Mouse (Mus musculus): ENCODE measurements around the gene Sept9. TPM values are rescaled to one million over a fixed set of nuclear protein-coding genes. Genes with fewer than 3 reads are reported as not detected.
A peak's percentile ranks its signal among the peaks of the same experiment; 100 is the strongest.

Sept9 gene
- polyA plus RNA-seq, 1 experiment from 2014 or later, result 111 TPM

GRCm38 (mm10) chr11:117401583-117402367 is 202.3 kb downstream of the Sept9 start:
- DNase-seq (ENCODE audit: low spot score), result no peak
- Histone ChIP-seq H3K4me3 (ENCODE audit: low read depth, low read length) (no peak overlapping the region), H3K9me3 (ENCODE audit: control insufficient read depth, low read length) (no peaks in the 10 kb centered on the region), H3K36me3 (ENCODE audit: control insufficient read depth, insufficient read depth, low read length) (no peaks in the 10 kb centered on the region), H3K4me2 (no peak overlapping the region), H3K27ac (ENCODE audit: low read depth, low read length) (no peak overlapping the region), H3K27me3 (replicated peaks; ENCODE audit: control insufficient read depth, insufficient read depth, low read length) (peaks cover 68% of the 10 kb centered on the region), H3K9ac (ENCODE audit: low read depth, low read length) (no peak overlapping the region), H3K4me1 (replicated peaks; ENCODE audit: control insufficient read depth, insufficient read depth, low read length) (peaks cover under 1% of the 10 kb centered on the region; the same call in 1 of the 2 replicates)
- 72% methylated on average over 10 of the region's 10 CpGs for WGBS
- no peak for ATAC-seq (replicated peaks; ENCODE audit: low FRiP score)

GRCm38 (mm10) chr11:117402550-117402949 is 203.1 kb downstream of the Sept9 start:
- 71% methylated on average over 11 of the region's 11 CpGs for WGBS
- H3K4me2 ChIP-seq, result no peak overlapping the region
- no peaks in the 10 kb centered on the region for H3K9me3 ChIP-seq (ENCODE audit: control insufficient read depth, low read length)
- no peak overlapping the region for H3K4me3 ChIP-seq (ENCODE audit: low read depth, low read length)
- no peak overlapping the region for H3K27ac ChIP-seq (ENCODE audit: low read depth, low read length)
- peaks cover 67% of the 10 kb centered on the region for H3K27me3 ChIP-seq (replicated peaks; ENCODE audit: control insufficient read depth, insufficient read depth, low read length)
- no peaks in the 10 kb centered on the region for H3K36me3 ChIP-seq (ENCODE audit: control insufficient read depth, insufficient read depth, low read length)
- H3K4me1 ChIP-seq (replicated peaks; ENCODE audit: control insufficient read depth, insufficient read depth, low read length), result peaks cover 8% of the 10 kb centered on the region
- H3K9ac ChIP-seq (ENCODE audit: low read depth, low read length), result no peak overlapping the region
- DNase-seq (ENCODE audit: low spot score), result no peak
- no peak for ATAC-seq (replicated peaks; ENCODE audit: low FRiP score)

- no peak overlapping the region for H3K4me2 ChIP-seq
- H3K9me3 ChIP-seq (ENCODE audit: control insufficient read depth, low read length), result no peaks in the 10 kb centered on the region
- H3K9ac ChIP-seq (ENCODE audit: low read depth, low read length), result no peak overlapping the region
- 67% methylated on average over 6 of the region's 6 CpGs for WGBS
- no peak for ATAC-seq (replicated peaks; ENCODE audit: low FRiP score)
- H3K4me3 ChIP-seq (ENCODE audit: low read depth, low read length), result no peak overlapping the region
- H3K36me3 ChIP-seq (ENCODE audit: control insufficient read depth, insufficient read depth, low read length), result no peaks in the 10 kb centered on the region
- H3K27ac ChIP-seq (ENCODE audit: low read depth, low read length), result no peak overlapping the region
- no peak for DNase-seq (ENCODE audit: low spot score)
- peaks cover 65% of the 10 kb centered on the region for H3K27me3 ChIP-seq (replicated peaks; ENCODE audit: control insufficient read depth, insufficient read depth, low read length)
- H3K4me1 ChIP-seq (replicated peaks; ENCODE audit: control insufficient read depth, insufficient read depth, low read length), result peaks cover 10% of the 10 kb centered on the region
Observed at GRCm38 (mm10) chr11:117403073-117403472, 203.6 kb downstream of the Sept9 start.

- H3K27me3 ChIP-seq (replicated peaks; ENCODE audit: control insufficient read depth, insufficient read depth, low read length), result peaks cover 63% of the 10 kb centered on the region
- 44% methylated on average over 7 of the region's 7 CpGs for WGBS
- H3K4me1 ChIP-seq (replicated peaks; ENCODE audit: control insufficient read depth, insufficient read depth, low read length), result peaks cover 14% of the 10 kb centered on the region
- no peak overlapping the region for H3K9ac ChIP-seq (ENCODE audit: low read depth, low read length)
- H3K36me3 ChIP-seq (ENCODE audit: control insufficient read depth, insufficient read depth, low read length), result no peaks in the 10 kb centered on the region
- no peak overlapping the region for H3K4me3 ChIP-seq (ENCODE audit: low read depth, low read length)
- no peak overlapping the region for H3K4me2 ChIP-seq
- ATAC-seq (replicated peaks; ENCODE audit: low FRiP score) (no peak), DNase-seq (ENCODE audit: low spot score) (no peak)
- H3K27ac ChIP-seq (ENCODE audit: low read depth, low read length), result no peak overlapping the region
- no peaks in the 10 kb centered on the region for H3K9me3 ChIP-seq (ENCODE audit: control insufficient read depth, low read length)
Observed at GRCm38 (mm10) chr11:117403781-117404180, 204.3 kb downstream of the Sept9 start.

- DNase-seq (ENCODE audit: low spot score) (no peak), ATAC-seq (replicated peaks; ENCODE audit: low FRiP score) (no peak)
- no peak overlapping the region for H3K4me3 ChIP-seq (ENCODE audit: low read depth, low read length)
- no peaks in the 10 kb centered on the region for H3K9me3 ChIP-seq (ENCODE audit: control insufficient read depth, low read length)
- no peaks in the 10 kb centered on the region for H3K36me3 ChIP-seq (ENCODE audit: control insufficient read depth, insufficient read depth, low read length)
- peaks cover 70% of the 10 kb centered on the region for H3K27me3 ChIP-seq (replicated peaks; ENCODE audit: control insufficient read depth, insufficient read depth, low read length)
- H3K27ac ChIP-seq (ENCODE audit: low read depth, low read length), result no peak overlapping the region
- H3K4me1 ChIP-seq (replicated peaks; ENCODE audit: control insufficient read depth, insufficient read depth, low read length), result peaks cover 14% of the 10 kb centered on the region
- WGBS, result 67% methylated on average over 1 of the region's 1 CpGs
- H3K4me2 ChIP-seq, result no peak overlapping the region
- H3K9ac ChIP-seq (ENCODE audit: low read depth, low read length), result no peak overlapping the region
Observed at GRCm38 (mm10) chr11:117406711-117407110, 207.2 kb downstream of the Sept9 start.

- 21% methylated on average over 4 of the region's 4 CpGs for WGBS
- Histone ChIP-seq H3K27me3 (replicated peaks; ENCODE audit: control insufficient read depth, insufficient read depth, low read length) (peaks cover 73% of the 10 kb centered on the region), H3K36me3 (ENCODE audit: control insufficient read depth, insufficient read depth, low read length) (no peaks in the 10 kb centered on the region), H3K9ac (ENCODE audit: low read depth, low read length) (no peak overlapping the region), H3K9me3 (ENCODE audit: control insufficient read depth, low read length) (no peaks in the 10 kb centered on the region), H3K4me2 (peak overlapping the region; percentile 58), H3K4me1 (replicated peaks; ENCODE audit: control insufficient read depth, insufficient read depth, low read length) (peaks cover 14% of the 10 kb centered on the region), H3K4me3 (ENCODE audit: low read depth, low read length) (no peak overlapping the region), H3K27ac (ENCODE audit: low read depth, low read length) (no peak overlapping the region)
- no peak for DNase-seq (ENCODE audit: low spot score)
- ATAC-seq (replicated peaks; ENCODE audit: low FRiP score), result no peak
Observed at GRCm38 (mm10) chr11:117407196-117407595, 207.7 kb downstream of the Sept9 start.

GRCm38 (mm10) chr11:117407651-117408441 is 208.4 kb downstream of the Sept9 start:
- H3K9ac ChIP-seq (ENCODE audit: low read depth, low read length), result no peak overlapping the region
- H3K4me1 ChIP-seq (replicated peaks; ENCODE audit: control insufficient read depth, insufficient read depth, low read length), result peaks cover 14% of the 10 kb centered on the region
- peaks cover 78% of the 10 kb centered on the region for H3K27me3 ChIP-seq (replicated peaks; ENCODE audit: control insufficient read depth, insufficient read depth, low read length)
- no peaks in the 10 kb centered on the region for H3K36me3 ChIP-seq (ENCODE audit: control insufficient read depth, insufficient read depth, low read length)
- H3K27ac ChIP-seq (ENCODE audit: low read depth, low read length), result no peak overlapping the region
- H3K4me3 ChIP-seq (ENCODE audit: low read depth, low read length), result 0 out of 2 replicates have a peak overlapping the region, but pooled peaks have one; percentile 2
- WGBS, result 2% methylated on average over 28 of the region's 28 CpGs
- ATAC-seq (replicated peaks; ENCODE audit: low FRiP score) (peak; percentile 86), DNase-seq (ENCODE audit: low spot score) (peak; percentile 76)
- H3K4me2 ChIP-seq, result peak overlapping the region; percentile 58
- no peaks in the 10 kb centered on the region for H3K9me3 ChIP-seq (ENCODE audit: control insufficient read depth, low read length)

GRCm38 (mm10) chr11:117408442-117409031 is 209.1 kb downstream of the Sept9 start:
- H3K27me3 ChIP-seq (replicated peaks; ENCODE audit: control insufficient read depth, insufficient read depth, low read length), result peaks cover 78% of the 10 kb centered on the region
- no peak overlapping the region for H3K27ac ChIP-seq (ENCODE audit: low read depth, low read length)
- DNase-seq (ENCODE audit: low spot score) (no peak), ATAC-seq (replicated peaks; ENCODE audit: low FRiP score) (no peak)
- no peaks in the 10 kb centered on the region for H3K9me3 ChIP-seq (ENCODE audit: control insufficient read depth, low read length)
- no peak overlapping the region for H3K9ac ChIP-seq (ENCODE audit: low read depth, low read length)
- no peak overlapping the region for H3K4me3 ChIP-seq (ENCODE audit: low read depth, low read length)
- H3K4me2 ChIP-seq, result peak overlapping the region; percentile 58
- 4% methylated on average over 16 of the region's 16 CpGs for WGBS
- peaks cover 14% of the 10 kb centered on the region for H3K4me1 ChIP-seq (replicated peaks; ENCODE audit: control insufficient read depth, insufficient read depth, low read length)
- H3K36me3 ChIP-seq (ENCODE audit: control insufficient read depth, insufficient read depth, low read length), result no peaks in the 10 kb centered on the region
